Mouse (Mus musculus) liver, postnatal 0 days (tissue): ENCODE measurements at regions not wholly inside any gene's neighbourhood (a gene's known extent, or its start where the extent isn't known, plus 50 kb on each side); places are given as distances from the start of the nearest gene placed in this dataset.

Experiments
- CTCF ChIP-seq: sonication (generic); IDR thresholded peaks from 2 replicates; pipeline ENCODE4 v1.5.1; 2016; ENCODE audit warnings: antibody characterized with exemption, low read depth
- EP300 ChIP-seq: IDR thresholded peaks from 2 replicates; pipeline ENCODE4 v1.6.1; 2016; ENCODE audit warnings: antibody characterized with exemption, low read depth, mild to moderate bottlenecking

DNA sequence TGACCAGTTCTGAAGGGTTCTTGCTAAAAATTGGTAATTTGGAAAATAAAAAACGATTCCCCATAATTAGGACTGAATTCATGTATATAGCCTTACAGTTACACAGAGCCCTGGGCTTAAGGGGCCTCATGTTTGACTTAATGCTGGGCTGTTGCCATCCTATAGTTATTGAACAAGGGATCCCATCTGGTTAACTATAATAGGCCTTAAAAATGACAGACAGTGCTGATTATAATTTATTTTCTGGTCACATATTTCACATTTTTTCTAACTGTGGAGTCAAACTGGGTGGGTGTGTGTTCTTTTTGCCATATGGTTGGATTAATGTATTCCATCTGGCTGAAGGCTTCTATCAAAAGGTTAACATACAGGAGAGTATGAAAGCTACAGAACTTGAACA, 238.5 kb upstream of the Rgmb start:
- TF ChIP-seq CTCF (no peak), EP300 (no peak)
